Mouse (Mus musculus) small intestine, adult 2 months (tissue): ENCODE results near the gene Ormdl2. TPM values are rescaled to one million over a fixed set of nuclear protein-coding genes. Genes with fewer than 3 reads are reported as not detected.

ENCODE experiments used
- H3K27ac ChIP-seq: fragments of 200-500 bp; 2 replicates; pipeline ENCODE4 v1.5.1; 2012; ENCODE audit warnings: low read depth, low read length, control low read depth, inconsistent platforms; ENCODE audit not compliant: insufficient read depth
- H3K27me3 ChIP-seq: fragments of 200-500 bp; 2 replicates; pipeline ENCODE4 v1.6.1; 2012; ENCODE audit warnings: mild to moderate bottlenecking, moderate library complexity, low read length, inconsistent platforms; ENCODE audit not compliant: control insufficient read depth, insufficient read depth
- H3K36me3 ChIP-seq: fragments of 200-500 bp; 2 replicates; pipeline ENCODE4 v1.6.1; 2012; ENCODE audit warnings: mild to moderate bottlenecking, low read length, control low read depth, inconsistent platforms; ENCODE audit not compliant: control insufficient read depth, insufficient read depth
- H3K4me1 ChIP-seq: fragments of 200-500 bp; 2 replicates; pipeline ENCODE4 v1.6.1; 2012; ENCODE audit warnings: low read length, inconsistent platforms, mixed read lengths; ENCODE audit not compliant: control insufficient read depth, insufficient read depth, insufficient read length
- H3K4me3 ChIP-seq: fragments of 200-500 bp; 2 replicates; pipeline ENCODE4 v1.5.1; 2012; ENCODE audit warnings: low read depth, mild to moderate bottlenecking, control low read depth, inconsistent platforms, low read length, moderate library complexity
- CTCF ChIP-seq: fragments of 200-500 bp; IDR thresholded peaks from 2 replicates; pipeline ENCODE4 v1.5.1; 2012; ENCODE audit warnings: low read depth, mild to moderate bottlenecking, control low read depth, inconsistent platforms, low read length, moderate library complexity, mixed read lengths; ENCODE audit not compliant: insufficient replicate concordance, insufficient read length; ENCODE audit errors: extremely low read depth
- POLR2A ChIP-seq: fragments of 200-500 bp; IDR thresholded peaks from 2 replicates; pipeline ENCODE4 v1.6.1; 2012; ENCODE audit warnings: low read depth, mild to moderate bottlenecking, control low read depth, inconsistent platforms, low read length, moderate library complexity
- WGBS: fragments of 180-500 bp; shearing (Covaris S2); methylation state at CpG from one replicate; pipeline ENCODE4 v1.1.7; 2018; 5-methylcytosine and 5-hydroxymethylcytosine counted together
- polyA plus RNA-seq: library from polyadenylated mRNA; depleted of rRNA; stranded (reverse); fragments of >200 nt; gene quantifications from 2 replicates; pipeline ENCODE4 v1.2.3, GENCODE M21; 2012

The Ormdl2 gene
- polyA plus RNA-seq, 1 experiment = 62.8 TPM

DNA sequence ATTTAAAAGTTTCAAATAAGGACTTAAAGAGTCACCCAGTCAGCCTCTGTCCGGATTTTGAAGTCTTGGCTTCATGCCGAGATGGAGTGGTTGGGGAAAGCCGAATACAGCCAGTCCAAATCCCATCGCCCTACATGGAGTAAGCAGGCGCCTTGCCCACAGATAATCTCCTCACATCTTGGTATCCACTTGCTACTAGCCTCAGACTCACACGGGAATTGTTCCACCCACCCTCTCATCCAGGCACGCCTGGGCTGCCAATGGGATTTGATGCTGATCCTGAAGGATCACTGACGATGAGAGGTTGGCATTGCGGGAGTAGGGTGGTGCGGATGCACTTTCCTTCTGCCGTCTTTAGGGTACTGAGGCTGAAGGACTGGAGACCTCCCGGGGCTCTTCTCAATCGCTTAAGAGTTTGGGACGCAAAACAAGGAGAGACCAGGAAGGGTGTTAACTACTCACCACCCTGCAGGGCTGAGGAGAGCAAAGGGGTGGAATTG is 17.6 kb downstream of the Ormdl2 start, which contains the start of gene Dnajc14:
Gene Dnajc14, plus strand, starts transcription at position 292 of the 500 bp plus-strand sequence.
- Histone ChIP-seq H3K4me1 (peaks cover 21% of the 10 kb centered on the region), H3K36me3 (peaks cover 3% of the 10 kb centered on the region; the same call in 1 of the 2 replicates), H3K27me3 (no peaks in the 10 kb centered on the region), H3K4me3 (peak within 1 kb of the TSS; percentile 91), H3K27ac (peak within 1 kb of the TSS; percentile 97)
- 1% methylated on average over 14 of the region's 14 CpGs for WGBS
- TF ChIP-seq POLR2A = no peak
- TF ChIP-seq CTCF = no peak

DNA sequence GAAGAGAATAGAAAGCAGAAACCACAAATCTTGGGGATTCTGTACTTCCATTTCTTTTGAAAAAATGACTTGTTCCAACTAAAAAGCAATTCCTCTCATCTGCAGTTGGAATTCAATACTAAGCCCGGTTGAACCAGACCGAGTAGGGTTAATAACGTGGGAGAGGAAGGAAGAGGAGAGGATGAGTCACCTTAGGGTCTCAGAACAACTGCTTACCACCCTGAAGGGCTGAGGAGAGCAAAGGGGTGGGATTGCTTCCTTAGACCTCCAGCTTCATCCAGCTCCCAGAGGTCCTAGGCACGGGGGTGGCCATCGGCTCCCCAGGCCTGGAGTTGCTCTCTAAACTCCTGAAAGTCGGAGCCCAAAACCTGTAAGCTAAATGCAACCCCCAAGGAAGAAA is 18.1 kb downstream of the Ormdl2 start:
- TF ChIP-seq CTCF = no peak
- no peak for TF ChIP-seq POLR2A
- H3K27me3 ChIP-seq = no peaks in the 10 kb centered on the region
- H3K36me3 ChIP-seq = no peaks in the 10 kb centered on the region
- WGBS = 44% methylated on average over 6 of the region's 6 CpGs
- H3K27ac ChIP-seq = peak overlapping the region; percentile 50
- H3K4me3 ChIP-seq = peak overlapping the region; percentile 91
- H3K4me1 ChIP-seq = peaks cover 18% of the 10 kb centered on the region

DNA sequence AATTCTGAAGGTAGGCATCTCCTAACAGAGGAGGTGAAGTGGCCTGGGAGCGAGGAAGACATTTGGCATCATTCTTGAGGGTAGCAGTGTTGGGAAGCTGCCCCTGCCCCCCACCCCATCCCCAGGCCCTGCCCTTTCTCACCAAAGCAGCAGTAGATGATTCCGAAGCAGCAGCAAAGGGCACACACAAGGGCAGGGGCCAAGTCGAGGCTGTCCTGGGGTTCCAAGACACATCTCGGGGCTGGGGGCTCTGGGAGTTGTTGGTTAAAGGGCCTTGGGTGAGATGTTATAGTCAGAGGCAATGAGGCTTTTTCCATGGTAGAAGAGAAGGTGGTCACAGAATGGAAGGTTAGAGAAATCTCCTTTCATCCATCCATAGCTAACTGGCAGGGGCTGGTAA is 18.5 kb downstream of the Ormdl2 start:
- no peak overlapping the region for H3K4me3 ChIP-seq
- no peaks in the 10 kb centered on the region for H3K36me3 ChIP-seq
- no peak overlapping the region for H3K27ac ChIP-seq
- no peaks in the 10 kb centered on the region for H3K27me3 ChIP-seq
- 83% methylated on average over 4 of the region's 4 CpGs for WGBS
- peaks cover 17% of the 10 kb centered on the region for H3K4me1 ChIP-seq
- TF ChIP-seq CTCF = no peak
- TF ChIP-seq POLR2A = no peak

DNA sequence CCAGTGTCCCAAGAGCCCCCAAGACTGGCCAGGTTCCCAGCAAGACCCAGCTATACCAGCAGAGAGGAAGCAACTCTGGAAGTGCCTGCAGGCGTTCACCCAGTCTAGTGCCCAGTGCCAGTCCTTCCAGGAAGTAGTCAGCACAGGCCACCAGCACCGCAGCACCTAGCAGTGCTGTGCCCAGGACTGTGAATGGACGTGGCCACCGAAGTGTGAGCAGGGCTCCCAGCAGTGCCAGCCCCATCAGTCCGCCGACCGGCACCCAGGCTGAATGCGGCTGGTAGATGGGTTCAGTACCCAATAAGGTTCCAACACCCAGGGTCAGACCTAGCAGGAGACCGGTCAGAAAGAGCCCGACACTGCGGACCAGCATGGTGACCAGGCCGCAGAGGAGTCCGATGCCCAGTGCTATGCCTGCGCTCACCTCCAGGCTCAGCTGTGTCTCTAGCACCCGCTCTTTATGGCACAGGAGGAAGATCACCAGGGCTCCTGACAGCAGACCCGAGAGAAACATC is 19.4 kb downstream of the Ormdl2 start:
- H3K4me1 ChIP-seq = peaks cover 10% of the 10 kb centered on the region; the same call in 1 of the 2 replicates
- no peaks in the 10 kb centered on the region for H3K36me3 ChIP-seq
- no peaks in the 10 kb centered on the region for H3K27me3 ChIP-seq
- 95% methylated on average over 16 of the region's 16 CpGs for WGBS
- no peak overlapping the region for H3K4me3 ChIP-seq
- no peak overlapping the region for H3K27ac ChIP-seq
- no peak for TF ChIP-seq POLR2A
- no peak for TF ChIP-seq CTCF

DNA sequence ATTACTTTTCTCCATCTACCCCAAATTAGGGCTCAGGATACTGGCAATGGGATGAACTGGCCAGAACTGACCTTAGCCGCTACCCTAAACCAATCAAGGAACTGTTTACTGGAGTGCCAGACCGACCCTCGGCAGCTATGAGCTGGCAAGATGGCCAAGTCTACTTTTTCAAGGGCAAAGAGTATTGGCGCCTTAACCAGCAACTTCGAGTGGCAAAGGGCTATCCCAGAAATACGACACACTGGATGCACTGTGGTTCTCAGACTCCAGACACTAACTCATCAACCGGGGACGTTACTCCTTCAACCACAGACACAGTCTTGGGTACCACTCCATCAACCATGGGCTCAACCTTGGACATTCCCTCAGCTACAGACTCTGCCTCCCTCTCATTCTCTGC is 22.8 kb downstream of the Ormdl2 start:
- H3K4me3 ChIP-seq = no peak overlapping the region
- no peak for TF ChIP-seq POLR2A
- TF ChIP-seq CTCF = no peak
- no peaks in the 10 kb centered on the region for H3K36me3 ChIP-seq
- 89% methylated on average over 8 of the region's 8 CpGs for WGBS
- no peaks in the 10 kb centered on the region for H3K4me1 ChIP-seq
- H3K27me3 ChIP-seq = no peaks in the 10 kb centered on the region
- H3K27ac ChIP-seq = no peak overlapping the region

DNA sequence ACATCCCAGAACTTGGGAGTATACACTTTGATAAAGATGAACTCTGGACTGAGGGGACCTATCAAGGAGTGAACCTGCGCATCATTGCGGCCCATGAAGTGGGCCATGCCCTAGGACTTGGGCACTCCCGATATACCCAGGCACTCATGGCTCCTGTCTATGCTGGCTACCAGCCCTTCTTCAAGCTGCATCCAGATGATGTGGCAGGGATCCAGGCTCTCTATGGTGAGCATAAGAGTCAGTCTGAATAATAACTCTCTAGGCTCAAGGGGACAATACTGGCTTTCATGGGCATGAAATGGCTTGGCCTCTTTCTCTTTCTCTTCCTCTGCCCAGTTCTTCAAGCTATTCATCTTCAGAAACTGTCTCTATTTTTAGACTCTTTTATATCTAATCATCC is 25.9 kb downstream of the Ormdl2 start:
- TF ChIP-seq CTCF (no peak), POLR2A (no peak)
- no peak overlapping the region for H3K4me3 ChIP-seq
- WGBS = 94% methylated on average over 3 of the region's 3 CpGs
- H3K4me1 ChIP-seq = no peaks in the 10 kb centered on the region
- no peaks in the 10 kb centered on the region for H3K27me3 ChIP-seq
- H3K36me3 ChIP-seq = no peaks in the 10 kb centered on the region
- no peak overlapping the region for H3K27ac ChIP-seq

DNA sequence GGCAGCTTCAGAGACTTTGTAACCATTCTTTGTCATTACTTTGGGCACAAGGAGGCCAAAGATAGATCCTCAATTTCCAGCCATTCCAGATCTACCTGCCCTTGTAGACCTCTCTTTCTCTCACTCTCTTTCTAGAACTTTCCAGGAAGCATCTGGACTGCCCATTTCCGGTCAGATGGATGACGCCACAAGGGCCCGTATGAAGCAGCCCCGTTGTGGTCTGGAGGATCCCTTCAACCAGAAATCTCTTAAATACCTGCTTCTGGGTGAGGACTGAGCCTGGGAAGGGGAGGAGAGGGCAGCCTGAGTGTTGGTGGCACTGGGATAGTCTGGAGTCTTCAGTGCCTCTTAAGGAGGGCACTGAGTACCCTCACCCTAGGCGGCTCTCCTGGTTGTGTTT is 27.1 kb downstream of the Ormdl2 start:
- Histone ChIP-seq H3K36me3 (no peaks in the 10 kb centered on the region), H3K4me1 (no peaks in the 10 kb centered on the region), H3K27me3 (no peaks in the 10 kb centered on the region), H3K4me3 (no peak overlapping the region), H3K27ac (no peak overlapping the region)
- TF ChIP-seq CTCF (no peak), POLR2A (no peak)
- WGBS = 88% methylated on average over 5 of the region's 5 CpGs

DNA sequence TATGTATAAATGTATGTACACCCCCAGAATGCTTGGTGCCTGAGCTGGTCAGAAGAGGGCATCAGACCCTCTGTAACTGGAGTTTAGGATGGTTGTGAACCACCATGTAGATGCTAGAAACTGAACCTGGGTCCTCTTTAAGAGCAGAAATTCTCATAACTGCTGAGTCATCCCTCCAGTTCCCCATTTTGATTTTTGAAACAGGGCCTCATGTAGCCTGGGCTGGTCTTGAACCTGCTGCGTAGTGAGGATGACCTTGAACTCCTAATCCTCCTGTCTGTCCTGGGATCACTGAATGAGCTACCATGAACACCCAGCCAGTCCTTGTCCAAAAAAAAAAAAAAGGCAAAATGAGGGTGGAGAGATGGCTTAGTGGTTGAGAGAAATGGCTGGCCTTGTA is 28.2 kb downstream of the Ormdl2 start:
- Histone ChIP-seq H3K27me3 (no peaks in the 10 kb centered on the region), H3K4me3 (no peak overlapping the region), H3K27ac (no peak overlapping the region), H3K36me3 (no peaks in the 10 kb centered on the region), H3K4me1 (no peaks in the 10 kb centered on the region)
- 94% methylated on average over 1 of the region's 1 CpGs for WGBS
- no peak for TF ChIP-seq POLR2A
- TF ChIP-seq CTCF = no peak
